In the genomic region with DNA sequence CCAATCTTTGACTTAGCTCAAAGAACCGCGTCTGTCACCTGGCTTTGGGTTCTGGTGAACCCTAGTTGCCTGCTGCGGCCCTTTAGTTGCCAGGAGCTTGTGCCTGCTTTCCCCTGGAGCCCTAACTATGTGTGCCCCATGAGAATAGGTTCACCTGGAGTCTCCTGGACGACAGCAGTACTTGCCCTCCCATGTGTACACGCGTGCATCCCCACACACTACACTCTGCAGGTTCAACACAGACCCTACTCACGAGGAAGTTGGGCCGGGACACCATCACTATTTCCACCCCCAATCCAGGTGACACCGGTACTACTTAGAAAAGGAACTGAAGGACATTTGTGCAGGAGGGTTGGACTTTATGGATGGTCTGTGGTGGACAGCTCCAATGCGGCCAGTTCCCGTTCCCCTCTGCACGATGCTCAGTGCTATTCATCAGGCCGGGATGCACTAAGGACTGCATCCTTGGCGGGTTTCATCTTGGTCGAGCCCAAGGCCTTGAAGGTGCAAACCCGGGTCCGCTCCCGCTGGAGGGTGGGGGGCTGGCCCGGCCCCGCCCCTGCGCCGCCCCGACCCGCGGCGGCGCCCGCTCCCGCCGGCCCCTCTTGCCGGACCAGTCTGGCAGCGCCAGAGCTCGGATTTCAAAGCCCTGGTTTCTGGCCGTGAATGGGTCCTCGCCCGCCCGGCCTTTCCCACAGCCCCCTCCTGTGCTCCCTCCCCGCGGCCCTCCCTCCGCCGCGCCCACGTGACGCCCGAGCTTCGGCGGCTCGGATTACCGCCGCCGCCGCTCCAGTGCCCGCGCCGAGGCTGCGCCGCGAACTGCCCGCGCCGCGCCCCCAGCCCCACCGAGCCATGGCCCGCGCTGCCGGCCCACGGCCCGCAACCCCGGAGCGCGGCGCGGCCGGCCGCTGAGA, we compare ENCODE assay signal across 8 mouse cellular contexts. TPM values are rescaled to one million over a fixed set of nuclear protein-coding genes. Genes with fewer than 3 reads are reported as not detected.
A peak's percentile ranks its signal among the peaks of the same experiment; 100 is the strongest.
DNase-seq lines count a peak whose midpoint lies in the region; ATAC-seq lines count a peak whose summit lies in the region.

Gene Mtss1l (plus strand): TSS at position 792 of the 914 bp plus-strand sequence.

- H3K4me1 ChIP-seq in embryonic facial prominence, embryonic 13.5 days, result peaks cover 88% of the 10 kb centered on the region
- H3K4me1 ChIP-seq in heart, embryonic 10.5 days, result peaks cover 91% of the 10 kb centered on the region
- H3K4me1 ChIP-seq in kidney, embryonic 15.5 days, result peaks cover 91% of the 10 kb centered on the region
- peaks cover 37% of the 10 kb centered on the region for H3K4me1 ChIP-seq in liver, embryonic 12.5 days
- H3K4me1 ChIP-seq in neural tube, embryonic 14.5 days (ENCODE audit: control insufficient read depth, insufficient read depth, low read length), result peaks cover 60% of the 10 kb centered on the region

- no peaks in the 10 kb centered on the region for H3K9me3 ChIP-seq in embryonic facial prominence, embryonic 13.5 days
- no peaks in the 10 kb centered on the region for H3K9me3 ChIP-seq in heart, embryonic 10.5 days
- no peaks in the 10 kb centered on the region for H3K9me3 ChIP-seq in kidney, embryonic 15.5 days (replicated peaks)
- H3K9me3 ChIP-seq in liver, embryonic 12.5 days (replicated peaks), result no peaks in the 10 kb centered on the region
- no peaks in the 10 kb centered on the region for H3K9me3 ChIP-seq in neural tube, embryonic 14.5 days (ENCODE audit: control insufficient read depth, low read length)

- 4% methylated on average over 71 of the region's 75 CpGs for WGBS in embryonic facial prominence, embryonic 13.5 days
- WGBS in heart, embryonic 10.5 days, result 4% methylated on average over 75 of the region's 75 CpGs
- WGBS in kidney, embryonic 15.5 days, result 3% methylated on average over 66 of the region's 75 CpGs
- 6% methylated on average over 51 of the region's 75 CpGs for WGBS in liver, embryonic 12.5 days (ENCODE audit: insufficient replicate concordance)
- WGBS in neural tube, embryonic 14.5 days, result 5% methylated on average over 65 of the region's 75 CpGs

- H3K4me3 ChIP-seq in embryonic facial prominence, embryonic 13.5 days, result peak within 1 kb of the TSS; percentile 77
- H3K4me3 ChIP-seq in heart, embryonic 10.5 days, result peak within 1 kb of the TSS; percentile 86
- H3K4me3 ChIP-seq in kidney, embryonic 15.5 days (replicated peaks), result peak within 1 kb of the TSS; percentile 81
- H3K4me3 ChIP-seq in liver, embryonic 12.5 days, result peak within 1 kb of the TSS; percentile 61
- H3K4me3 ChIP-seq in neural tube, embryonic 14.5 days (ENCODE audit: low read depth, low read length), result peak within 1 kb of the TSS; percentile 62

- peaks cover 19% of the 10 kb centered on the region for H3K36me3 ChIP-seq in embryonic facial prominence, embryonic 13.5 days
- H3K36me3 ChIP-seq in heart, embryonic 10.5 days, result peaks cover 20% of the 10 kb centered on the region; the same call in 1 of the 2 replicates
- H3K36me3 ChIP-seq in kidney, embryonic 15.5 days, result peaks cover 10% of the 10 kb centered on the region; the same call in 1 of the 2 replicates
- no peaks in the 10 kb centered on the region for H3K36me3 ChIP-seq in liver, embryonic 12.5 days
- H3K36me3 ChIP-seq in neural tube, embryonic 14.5 days (ENCODE audit: control insufficient read depth, insufficient read depth, low read length), result no peaks in the 10 kb centered on the region; the same call in 1 of the 2 replicates

- H3K9ac ChIP-seq in embryonic facial prominence, embryonic 13.5 days, result peak within 1 kb of the TSS; percentile 94
- H3K9ac ChIP-seq in kidney, embryonic 15.5 days, result peak within 1 kb of the TSS; percentile 94
- peak within 1 kb of the TSS; percentile 64 for H3K9ac ChIP-seq in liver, embryonic 12.5 days
- peak within 1 kb of the TSS; percentile 90 for H3K9ac ChIP-seq in neural tube, embryonic 14.5 days (replicated peaks; ENCODE audit: low read depth, low read length)

- peak within 1 kb of the TSS; percentile 96 for H3K4me2 ChIP-seq in embryonic facial prominence, embryonic 13.5 days
- H3K4me2 ChIP-seq in kidney, embryonic 15.5 days, result peak within 1 kb of the TSS; percentile 83
- peak within 1 kb of the TSS; percentile 72 for H3K4me2 ChIP-seq in liver, embryonic 12.5 days
- H3K4me2 ChIP-seq in neural tube, embryonic 14.5 days (ENCODE audit: low read depth, low read length), result peak within 1 kb of the TSS; percentile 97

- peak; percentile 73 for DNase-seq in 3134 (ENCODE audit: extremely low read depth, insufficient read length, low spot score)
- DNase-seq in adrenal gland, postnatal 14 days, result peak; percentile 93
- peak; percentile 92 for DNase-seq in heart, embryonic 10.5 days (ENCODE audit: low spot score)
- peak; percentile 66 to 68 for DNase-seq in urinary bladder, adult 18-20 months (ENCODE audit: low spot score in 2 of 2)

- no peaks in the 10 kb centered on the region for H3K27me3 ChIP-seq in embryonic facial prominence, embryonic 13.5 days
- 0 out of 2 replicates have a peak, but pooled peaks cover 5% of the 10 kb centered on the region for H3K27me3 ChIP-seq in heart, embryonic 10.5 days (ENCODE audit: insufficient read depth, poor library complexity, severe bottlenecking)
- no peaks in the 10 kb centered on the region for H3K27me3 ChIP-seq in kidney, embryonic 15.5 days
- peaks cover 53% of the 10 kb centered on the region for H3K27me3 ChIP-seq in liver, embryonic 12.5 days (replicated peaks)
- no peaks in the 10 kb centered on the region for H3K27me3 ChIP-seq in neural tube, embryonic 14.5 days (ENCODE audit: control insufficient read depth, insufficient read depth, low read length)

- ATAC-seq in embryonic facial prominence, embryonic 13.5 days (ENCODE audit: insufficient number of reproducible peaks, insufficient read depth, low FRiP score, low TSS enrichment, low read depth), result peak; percentile 78
- peak; percentile 87 for ATAC-seq in kidney, embryonic 15.5 days (replicated peaks; ENCODE audit: low FRiP score)
- ATAC-seq in liver, embryonic 12.5 days, result peak; percentile 50
- peak; percentile 74 for ATAC-seq in neural tube, embryonic 14.5 days (ENCODE audit: low read depth)

- H3K27ac ChIP-seq in embryonic facial prominence, embryonic 13.5 days, result peak within 1 kb of the TSS; percentile 91
- peak within 1 kb of the TSS; percentile 94 for H3K27ac ChIP-seq in heart, embryonic 10.5 days
- peak within 1 kb of the TSS; percentile 92 for H3K27ac ChIP-seq in kidney, embryonic 15.5 days
- H3K27ac ChIP-seq in liver, embryonic 12.5 days, result peak within 1 kb of the TSS; percentile 57
- peak within 1 kb of the TSS; percentile 80 for H3K27ac ChIP-seq in neural tube, embryonic 14.5 days (ENCODE audit: low read depth, low read length)

RNA-seq across cellular contexts. Expression of gene Mtss1l, which starts in this region (rescaled TPM):
- 25.2 and 25.8 TPM in 2 replicates for total RNA-seq in adrenal gland, postnatal 14 days (2021)
- polyA plus RNA-seq in embryonic facial prominence, embryonic 13.5 days (2015; fragmentation: Nextera tagmentation; extraction: Ambion mirVana), result 11.0 and 12.6 TPM in 2 replicates
- polyA plus RNA-seq in heart, embryonic 10.5 days (2016; fragmentation: Nextera tagmentation; extraction: Ambion mirVana), result 5.3 and 6.4 TPM in 2 replicates
- polyA plus RNA-seq in kidney, embryonic 15.5 days (2015; fragmentation: Nextera tagmentation; extraction: Ambion mirVana), result 8.3 and 8.4 TPM in 2 replicates
- 3.7 and 3.9 TPM in 2 replicates for polyA plus RNA-seq in liver, embryonic 12.5 days (2016; fragmentation: Nextera tagmentation; extraction: Ambion mirVana)
- 23.9 and 24.9 TPM in 2 replicates for polyA plus RNA-seq in neural tube, embryonic 14.5 days (2014; fragmentation: Nextera tagmentation; extraction: Ambion mirVana)

Comparison
In these comparisons a context has a peak if more than half of its experiments do, and no peak if none do; other contexts are left out.
1. Peak in every context shown above with its lines: DNase-seq, ATAC-seq, H3K4me3 ChIP-seq and H3K27ac ChIP-seq.